Mouse (Mus musculus) cerebellum, adult 11-12 months (tissue): ENCODE data around the gene Dpf2.
A peak's percentile ranks its signal among the peaks of the same experiment; 100 is the strongest.

Experiments used
- DNase-seq: peaks from one replicate; pipeline ENCODE4 v3.0.0; 2022

Gene Dpf2

DNA sequence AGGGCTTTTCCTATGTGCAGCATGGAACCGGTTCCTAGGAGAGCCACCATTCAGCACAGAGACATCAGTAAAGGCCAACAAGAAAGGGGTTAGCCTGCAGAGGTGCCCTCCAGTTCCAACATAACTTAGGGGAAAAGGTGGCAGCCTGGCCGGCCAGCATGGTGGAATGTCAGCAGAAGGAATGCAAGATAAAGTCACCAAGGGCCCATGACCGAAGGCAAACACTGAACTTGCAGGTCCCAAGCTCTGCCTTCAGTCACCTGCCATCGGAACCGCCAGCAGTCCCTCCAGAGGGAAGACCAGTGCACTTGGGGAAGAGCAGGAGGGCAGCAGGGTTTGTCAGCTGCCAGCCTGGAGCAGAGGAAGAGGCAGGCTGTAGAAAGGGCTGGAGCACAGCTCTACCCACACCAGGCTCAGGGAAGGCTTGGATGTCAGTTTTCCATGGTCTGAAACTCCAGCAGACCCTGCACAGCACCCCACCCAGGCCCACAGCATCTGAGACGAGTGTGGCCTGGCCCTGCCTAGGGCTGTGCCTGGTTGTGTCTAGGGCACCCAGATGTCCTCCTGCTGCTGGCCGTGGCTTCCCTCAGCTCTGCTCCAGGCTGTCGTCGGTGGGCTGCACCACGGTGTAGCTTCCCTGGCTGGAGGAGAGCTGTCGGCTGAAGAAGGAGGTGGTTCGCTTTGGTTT lies 60.6 kb downstream of the Dpf2 start:
- DNase-seq = no peak

DNA sequence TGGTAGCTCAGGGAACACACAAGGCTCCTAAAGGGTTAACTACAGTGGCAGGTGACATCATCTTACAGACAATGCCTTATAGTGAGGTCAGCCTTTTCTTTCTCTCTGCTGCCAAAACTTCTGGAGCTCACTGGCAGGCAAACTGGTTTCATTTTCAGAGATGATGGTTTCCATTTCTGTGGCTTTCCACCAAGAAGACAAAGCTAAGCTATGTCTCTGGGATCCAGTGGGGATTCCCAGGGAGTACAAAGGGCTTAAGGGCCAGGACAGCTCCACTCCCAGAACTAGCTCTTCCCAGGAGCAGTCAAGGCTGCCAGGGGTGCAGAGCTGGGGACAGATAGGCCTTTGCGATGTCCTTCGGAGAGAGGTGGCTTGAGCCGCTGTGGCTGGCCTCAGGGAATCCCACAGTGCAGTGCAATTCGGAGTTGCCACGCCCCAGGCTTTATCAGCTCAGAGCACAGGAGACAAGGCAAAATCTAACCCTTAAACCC lies 61.3 kb downstream of the Dpf2 start:
- DNase-seq = no peak

DNA sequence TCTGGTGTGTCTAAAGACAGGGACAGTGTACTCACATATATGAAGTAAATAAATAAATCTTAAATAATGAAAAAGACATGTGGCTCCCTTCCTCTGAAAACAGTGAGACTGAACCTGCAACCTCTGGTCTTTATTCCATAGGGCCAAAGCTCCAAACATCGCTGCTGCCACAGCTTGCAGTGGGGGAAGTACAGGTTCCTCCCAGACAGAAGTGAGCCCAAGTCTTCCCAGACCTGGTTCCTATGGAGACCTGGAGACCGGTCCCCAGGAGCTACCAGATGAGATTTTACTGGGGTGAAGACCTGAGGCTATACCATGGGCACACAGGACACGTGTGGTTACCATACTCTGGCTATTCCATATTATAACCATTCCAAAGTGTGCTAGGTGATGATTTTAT lies 62.0 kb downstream of the Dpf2 start:
- DNase-seq = no peak

DNA sequence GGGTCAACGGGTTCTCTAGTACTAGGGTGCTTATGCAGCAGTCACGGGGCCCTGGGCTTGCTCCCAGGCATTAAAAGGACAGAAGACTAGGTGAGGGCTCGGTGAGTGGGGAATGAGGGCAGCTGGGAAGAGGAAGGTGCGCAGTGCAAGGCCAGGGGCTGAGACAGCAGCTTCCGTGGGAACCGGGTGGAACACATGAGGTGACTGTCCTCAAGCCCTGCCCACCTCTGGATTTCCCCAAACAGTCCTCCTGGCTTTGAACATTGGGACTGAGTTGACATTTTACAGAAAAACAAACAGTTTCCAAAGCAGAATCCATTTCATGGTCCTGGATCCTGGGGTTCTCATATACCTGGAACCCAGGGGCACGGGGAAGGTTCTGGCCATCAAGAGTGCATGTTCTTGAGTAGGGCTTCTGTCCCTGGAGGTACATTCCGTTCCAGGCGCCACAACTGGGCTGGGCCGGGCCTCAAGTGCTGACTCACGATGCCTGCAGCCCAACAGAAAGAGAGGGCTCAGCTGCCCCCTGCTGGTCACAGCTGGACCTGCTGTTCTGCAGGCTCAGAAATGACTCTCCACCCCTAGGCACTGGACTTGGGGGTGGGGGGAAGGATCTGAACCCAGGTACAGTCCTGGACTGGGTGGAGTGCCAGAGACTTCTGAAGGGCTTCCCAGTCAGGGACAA lies 62.8 kb downstream of the Dpf2 start:
- DNase-seq = peak; percentile 92

DNA sequence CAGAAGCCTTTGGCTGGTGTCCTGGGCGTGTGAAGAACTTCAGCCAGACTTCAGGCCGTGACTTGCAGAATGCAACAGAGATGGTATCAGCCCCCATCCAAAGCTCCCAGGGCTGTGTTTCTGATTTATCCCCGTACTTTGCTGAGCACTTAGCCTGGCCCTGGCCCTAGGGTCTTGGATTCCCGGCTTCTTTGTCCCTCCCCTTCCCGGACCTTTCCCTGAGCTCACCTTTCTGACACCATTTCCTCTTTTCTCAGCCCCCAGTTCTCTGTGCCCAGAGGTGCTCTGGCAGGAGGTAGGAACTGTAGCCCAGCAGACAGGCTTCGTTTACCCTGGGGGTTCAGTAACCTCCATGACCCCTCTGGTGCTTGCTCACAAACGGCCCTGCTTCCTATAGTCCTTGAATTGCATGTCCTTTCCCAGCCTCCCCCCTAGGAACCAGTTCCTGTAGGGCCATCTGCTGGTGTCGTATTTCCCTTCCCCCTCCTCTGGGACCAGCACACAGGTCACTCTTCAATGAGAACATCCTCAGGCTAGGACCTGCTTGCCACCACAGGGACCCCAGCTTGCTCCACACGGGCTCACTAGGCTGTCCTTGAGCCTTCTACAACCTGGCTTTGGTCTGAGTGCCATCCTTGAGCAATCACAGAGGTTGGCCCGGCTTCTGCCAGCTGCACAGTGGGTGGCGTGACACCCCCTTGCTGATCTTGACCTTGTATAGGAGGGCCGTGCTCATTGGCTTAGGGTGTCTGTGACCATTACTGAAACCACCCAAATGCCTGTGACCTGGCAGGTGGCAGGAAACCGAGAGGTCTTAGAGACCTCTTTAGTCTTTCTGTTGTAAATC lies 63.8 kb downstream of the Dpf2 start:
- DNase-seq = peak; percentile 82

DNA sequence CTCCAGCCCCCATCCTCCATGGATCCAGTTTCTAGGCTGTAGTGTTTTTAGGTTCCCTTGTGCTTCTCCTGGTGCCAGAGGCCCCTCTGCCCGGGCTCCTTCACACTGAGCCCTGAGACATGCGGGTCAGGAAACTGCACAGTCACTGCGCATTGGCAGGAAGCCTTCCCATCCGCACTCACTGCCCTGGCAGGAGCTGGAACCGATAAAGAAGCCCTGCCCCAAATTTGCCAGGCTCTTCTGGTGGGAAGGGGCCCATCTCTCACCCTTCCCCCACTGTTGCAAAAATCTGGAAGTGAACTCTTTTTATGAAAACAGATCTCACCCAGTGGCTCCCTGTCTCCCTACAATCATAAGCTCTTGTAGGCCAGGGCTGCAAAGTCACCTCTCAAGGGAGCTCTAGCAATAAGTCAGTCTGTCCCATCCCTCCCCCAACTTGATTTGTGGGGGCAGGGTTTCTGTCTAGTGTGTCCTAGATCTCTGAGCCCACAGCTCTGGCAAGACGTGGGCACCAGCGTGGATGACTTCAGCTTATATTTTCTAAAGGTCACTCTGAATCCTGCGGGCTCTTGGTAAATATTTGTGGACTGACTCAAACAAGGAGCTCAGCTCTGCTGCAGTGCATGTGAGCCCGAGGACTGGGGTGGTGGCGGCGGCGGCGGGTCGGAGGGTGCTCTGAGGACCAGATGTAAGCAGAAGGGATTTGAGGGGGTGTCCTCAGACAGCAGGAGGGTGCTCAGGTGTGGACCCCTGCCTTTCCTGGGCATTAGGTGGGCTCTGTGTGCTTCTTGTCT lies 64.6 kb downstream of the Dpf2 start:
- peak; percentile 82 for DNase-seq

DNA sequence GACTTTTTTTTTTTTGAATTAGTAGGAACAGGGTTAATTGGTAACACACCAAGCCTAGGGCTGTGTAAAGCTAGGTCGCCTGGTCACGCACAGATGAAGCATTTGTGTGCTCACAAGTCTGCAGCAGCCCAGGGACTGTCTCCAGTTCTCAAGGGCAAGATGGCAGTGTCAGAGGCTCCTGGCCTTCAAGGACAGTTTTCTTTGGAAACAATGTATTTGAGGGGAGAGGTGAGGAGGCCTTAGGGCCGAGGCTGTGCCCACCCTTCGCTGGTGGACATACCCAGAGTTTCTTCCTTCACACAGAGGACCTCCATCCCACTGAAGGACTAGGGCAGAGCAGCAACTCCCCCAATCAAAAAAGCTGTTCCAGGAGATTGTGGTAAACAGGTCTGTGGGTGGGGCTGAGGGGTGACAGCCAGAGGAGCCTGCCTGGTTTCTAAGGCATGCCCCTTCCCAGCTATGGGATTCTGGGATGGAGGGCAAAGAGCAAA lies 65.5 kb downstream of the Dpf2 start:
- DNase-seq = peak; percentile 66

DNA sequence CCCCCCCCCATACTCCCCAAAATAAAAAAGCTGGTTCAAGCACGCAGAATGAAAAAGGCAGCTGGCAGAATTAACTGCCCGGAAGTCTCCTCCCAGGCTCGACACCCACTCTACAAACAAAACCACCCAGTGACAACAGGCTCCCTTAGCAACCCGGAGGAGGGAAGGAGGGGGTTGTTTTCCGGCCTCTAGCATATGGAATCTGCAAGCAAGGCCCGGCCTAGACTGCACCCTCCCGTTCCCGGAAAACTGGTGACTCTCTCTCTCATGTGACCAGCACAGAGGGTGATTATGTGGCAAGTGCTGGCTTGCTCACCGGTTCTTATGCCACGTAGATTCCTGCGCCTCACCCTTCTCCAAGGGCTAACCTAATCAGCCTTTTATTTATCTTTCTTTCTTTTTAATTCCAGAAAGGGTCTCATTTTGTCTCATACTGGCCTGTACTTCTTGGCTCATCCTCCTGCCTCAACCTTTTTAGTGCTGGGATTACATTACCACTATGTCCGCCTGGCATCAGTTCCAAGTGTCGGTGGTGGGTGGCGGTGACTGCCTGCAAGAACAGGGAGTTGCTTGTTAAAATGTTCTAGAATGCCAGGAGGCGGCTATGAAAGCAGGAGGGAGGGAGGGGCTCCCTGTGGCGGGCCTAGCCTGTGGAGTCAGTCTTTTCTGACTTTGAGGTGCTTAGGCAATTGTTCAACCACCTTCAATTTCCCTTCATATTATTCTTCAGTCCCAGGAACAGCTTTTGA lies 66.1 kb downstream of the Dpf2 start:
- peak; percentile 95 for DNase-seq
